Mouse (Mus musculus): Measurements from ENCODE around the gene Wdr70.

The Wdr70 gene

GRCm38 (mm10) chr15:7884181-7884580 lies 214.8 kb downstream of the Wdr70 start:
- Histone ChIP-seq H3K4me3 (replicated peaks; ENCODE audit: low read length) (no peak overlapping the region), H3K9me3 (ENCODE audit: low read length) (no peaks in the 10 kb centered on the region), H3K27me3 (ENCODE audit: insufficient read depth, low read length) (no peaks in the 10 kb centered on the region), H3K4me1 (replicated peaks; ENCODE audit: low read depth, low read length) (peaks cover 7% of the 10 kb centered on the region), H3K36me3 (ENCODE audit: insufficient read depth, low read length) (peaks cover 33% of the 10 kb centered on the region)
- TF ChIP-seq NANOG (IDR thresholded peaks at IDR 0.05; ENCODE audit: borderline replicate concordance, low read length) (no peak), POU5F1 (IDR thresholded peaks at IDR 0.05; ENCODE audit: borderline replicate concordance, low read length) (no peak), CTCF (conservative IDR thresholded peaks at IDR 0.05; ENCODE audit: low read length) (no peak)

GRCm38 (mm10) chr15:7879956-7880355 lies 219.1 kb downstream of the Wdr70 start:
- TF ChIP-seq POU5F1 (IDR thresholded peaks at IDR 0.05; ENCODE audit: borderline replicate concordance, low read length) (no peak), CTCF (conservative IDR thresholded peaks at IDR 0.05; ENCODE audit: low read length) (no peak), NANOG (IDR thresholded peaks at IDR 0.05; ENCODE audit: borderline replicate concordance, low read length) (no peak)
- Histone ChIP-seq H3K4me3 (replicated peaks; ENCODE audit: low read length) (no peak overlapping the region), H3K27me3 (ENCODE audit: insufficient read depth, low read length) (no peaks in the 10 kb centered on the region), H3K4me1 (replicated peaks; ENCODE audit: low read depth, low read length) (peaks cover 10% of the 10 kb centered on the region; the same call in 1 of the 2 replicates), H3K36me3 (ENCODE audit: insufficient read depth, low read length) (peaks cover 20% of the 10 kb centered on the region), H3K9me3 (ENCODE audit: low read length) (no peaks in the 10 kb centered on the region)

DNA sequence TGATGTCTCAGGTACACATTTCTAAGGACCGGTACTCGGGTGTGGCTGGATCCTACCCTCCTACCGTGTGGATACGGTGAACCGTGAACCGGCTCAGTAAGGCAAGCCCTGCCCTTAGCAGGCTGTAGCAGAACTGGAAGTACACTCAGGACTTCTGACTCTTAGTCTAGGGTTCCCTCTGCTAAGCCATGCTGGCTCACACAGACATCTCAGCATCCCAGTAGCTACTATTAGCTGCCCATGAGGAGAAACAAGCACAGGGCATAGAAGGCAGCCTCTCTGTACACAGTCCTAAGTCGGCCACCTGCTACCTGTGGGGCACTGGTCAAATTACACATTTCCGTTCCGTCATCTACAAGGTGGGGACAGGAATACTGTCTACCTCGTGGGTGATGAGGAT lies 220.1 kb downstream of the Wdr70 start:
- Histone ChIP-seq H3K9me3 (ENCODE audit: low read length) (no peaks in the 10 kb centered on the region), H3K36me3 (ENCODE audit: insufficient read depth, low read length) (peaks cover 14% of the 10 kb centered on the region), H3K27me3 (ENCODE audit: insufficient read depth, low read length) (no peaks in the 10 kb centered on the region), H3K4me3 (replicated peaks; ENCODE audit: low read length) (no peak overlapping the region), H3K4me1 (replicated peaks; ENCODE audit: low read depth, low read length) (peaks cover 10% of the 10 kb centered on the region; the same call in 1 of the 2 replicates)
- TF ChIP-seq CTCF (conservative IDR thresholded peaks at IDR 0.05; ENCODE audit: low read length) (no peak), POU5F1 (IDR thresholded peaks at IDR 0.05; ENCODE audit: borderline replicate concordance, low read length) (no peak), NANOG (IDR thresholded peaks at IDR 0.05; ENCODE audit: borderline replicate concordance, low read length) (no peak)

- Histone ChIP-seq H3K9me3 (ENCODE audit: low read length) (no peaks in the 10 kb centered on the region), H3K36me3 (ENCODE audit: insufficient read depth, low read length) (peaks cover 8% of the 10 kb centered on the region; the same call in 1 of the 2 replicates), H3K4me3 (replicated peaks; ENCODE audit: low read length) (no peak overlapping the region), H3K4me1 (replicated peaks; ENCODE audit: low read depth, low read length) (peaks cover 10% of the 10 kb centered on the region; the same call in 1 of the 2 replicates), H3K27me3 (ENCODE audit: insufficient read depth, low read length) (no peaks in the 10 kb centered on the region)
- no peak for TF ChIP-seq CTCF (conservative IDR thresholded peaks at IDR 0.05; ENCODE audit: low read length)
- TF ChIP-seq NANOG (IDR thresholded peaks at IDR 0.05; ENCODE audit: borderline replicate concordance, low read length): no peak
- no peak for TF ChIP-seq POU5F1 (IDR thresholded peaks at IDR 0.05; ENCODE audit: borderline replicate concordance, low read length)
These were observed 221.2 kb downstream of the Wdr70 start for GRCm38 (mm10) chr15:7877560-7878467.

- peaks cover 10% of the 10 kb centered on the region; the same call in 1 of the 2 replicates for H3K4me1 ChIP-seq (replicated peaks; ENCODE audit: low read depth, low read length)
- H3K36me3 ChIP-seq (ENCODE audit: insufficient read depth, low read length): peaks cover 7% of the 10 kb centered on the region; the same call in 1 of the 2 replicates
- H3K27me3 ChIP-seq (ENCODE audit: insufficient read depth, low read length): no peaks in the 10 kb centered on the region
These were observed 223.1 kb downstream of the Wdr70 start for GRCm38 (mm10) chr15:7875879-7876278.

DNA sequence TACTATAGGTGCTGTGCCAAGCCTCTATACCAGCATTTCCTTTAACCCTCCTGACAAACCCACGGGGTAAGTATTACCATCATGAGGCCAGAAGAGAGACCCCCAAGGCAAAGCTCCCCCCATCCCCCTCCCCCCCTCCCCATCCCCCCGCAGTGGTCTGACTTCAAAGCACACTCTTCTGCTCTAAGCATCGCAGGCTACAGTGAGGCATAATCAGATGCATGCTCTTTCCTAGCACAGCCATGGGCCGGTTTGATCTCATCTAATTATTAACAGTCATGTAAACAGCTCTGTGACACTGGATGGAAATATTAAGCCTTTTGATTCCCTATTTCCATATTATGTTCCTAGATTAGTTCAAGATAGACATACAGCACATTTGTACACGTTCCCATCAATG lies 226.5 kb downstream of the Wdr70 start:
- Histone ChIP-seq H3K36me3 (ENCODE audit: insufficient read depth, low read length) (no peaks in the 10 kb centered on the region), H3K27me3 (ENCODE audit: insufficient read depth, low read length) (no peaks in the 10 kb centered on the region), H3K9me3 (ENCODE audit: low read length) (no peaks in the 10 kb centered on the region), H3K4me1 (replicated peaks; ENCODE audit: low read depth, low read length) (no peaks in the 10 kb centered on the region), H3K4me3 (replicated peaks; ENCODE audit: low read length) (no peak overlapping the region)
- TF ChIP-seq POU5F1 (IDR thresholded peaks at IDR 0.05; ENCODE audit: borderline replicate concordance, low read length) (no peak), NANOG (IDR thresholded peaks at IDR 0.05; ENCODE audit: borderline replicate concordance, low read length) (no peak), CTCF (conservative IDR thresholded peaks at IDR 0.05; ENCODE audit: low read length) (no peak)

More at GRCm38 (mm10) chr15:7875879-7876278, 223.1 kb downstream of the Wdr70 start:
- TF ChIP-seq POU5F1 (IDR thresholded peaks at IDR 0.05; ENCODE audit: borderline replicate concordance, low read length): no peak
- no peak for TF ChIP-seq CTCF (conservative IDR thresholded peaks at IDR 0.05; ENCODE audit: low read length)
- TF ChIP-seq NANOG (IDR thresholded peaks at IDR 0.05; ENCODE audit: borderline replicate concordance, low read length): no peak
- no peaks in the 10 kb centered on the region for H3K9me3 ChIP-seq (ENCODE audit: low read length)
- H3K4me3 ChIP-seq (replicated peaks; ENCODE audit: low read length): no peak overlapping the region

GRCm38 (mm10) chr15:7865305-7865704 lies 233.7 kb downstream of the Wdr70 start:
- H3K4me1 ChIP-seq (replicated peaks; ENCODE audit: low read depth, low read length): peaks cover 9% of the 10 kb centered on the region
- no peaks in the 10 kb centered on the region for H3K27me3 ChIP-seq (ENCODE audit: insufficient read depth, low read length)
- no peaks in the 10 kb centered on the region for H3K36me3 ChIP-seq (ENCODE audit: insufficient read depth, low read length)
- H3K4me3 ChIP-seq (replicated peaks; ENCODE audit: low read length): no peak overlapping the region
- TF ChIP-seq POU5F1 (IDR thresholded peaks at IDR 0.05; ENCODE audit: borderline replicate concordance, low read length) (no peak), CTCF (conservative IDR thresholded peaks at IDR 0.05; ENCODE audit: low read length) (no peak), NANOG (IDR thresholded peaks at IDR 0.05; ENCODE audit: borderline replicate concordance, low read length) (no peak)
- H3K9me3 ChIP-seq (ENCODE audit: low read length): no peaks in the 10 kb centered on the region

GRCm38 (mm10) chr15:7863328-7863727 lies 235.7 kb downstream of the Wdr70 start:
- Histone ChIP-seq H3K4me1 (replicated peaks; ENCODE audit: low read depth, low read length) (peaks cover 9% of the 10 kb centered on the region), H3K4me3 (replicated peaks; ENCODE audit: low read length) (no peak overlapping the region), H3K9me3 (ENCODE audit: low read length) (no peaks in the 10 kb centered on the region), H3K27me3 (ENCODE audit: insufficient read depth, low read length) (no peaks in the 10 kb centered on the region), H3K36me3 (ENCODE audit: insufficient read depth, low read length) (no peaks in the 10 kb centered on the region)
- TF ChIP-seq POU5F1 (IDR thresholded peaks at IDR 0.05; ENCODE audit: borderline replicate concordance, low read length): no peak
- no peak for TF ChIP-seq CTCF (conservative IDR thresholded peaks at IDR 0.05; ENCODE audit: low read length)
- no peak; the same call in 1 of the 2 replicates for TF ChIP-seq NANOG (IDR thresholded peaks at IDR 0.05; ENCODE audit: borderline replicate concordance, low read length)

Measured in E14TG2a.4 (cell line).